Mouse (Mus musculus) testis, adult 2 months (tissue): Measurements from ENCODE around the gene Hipk4.

ENCODE experiments used
- CTCF ChIP-seq: fragments of 200-500 bp; IDR thresholded peaks from 2 replicates; pipeline ENCODE4 v1.5.1; 2012; ENCODE audit warnings: low read depth, mild to moderate bottlenecking, inconsistent platforms, low read length, moderate library complexity; ENCODE audit not compliant: control insufficient read depth, insufficient read depth, insufficient replicate concordance
- POLR2A ChIP-seq: fragments of 200-500 bp; IDR thresholded peaks from 2 replicates; pipeline ENCODE4 v1.6.1; 2012; ENCODE audit warnings: low read depth, mild to moderate bottlenecking, inconsistent platforms, low read length, moderate library complexity; ENCODE audit not compliant: control insufficient read depth

DNA sequence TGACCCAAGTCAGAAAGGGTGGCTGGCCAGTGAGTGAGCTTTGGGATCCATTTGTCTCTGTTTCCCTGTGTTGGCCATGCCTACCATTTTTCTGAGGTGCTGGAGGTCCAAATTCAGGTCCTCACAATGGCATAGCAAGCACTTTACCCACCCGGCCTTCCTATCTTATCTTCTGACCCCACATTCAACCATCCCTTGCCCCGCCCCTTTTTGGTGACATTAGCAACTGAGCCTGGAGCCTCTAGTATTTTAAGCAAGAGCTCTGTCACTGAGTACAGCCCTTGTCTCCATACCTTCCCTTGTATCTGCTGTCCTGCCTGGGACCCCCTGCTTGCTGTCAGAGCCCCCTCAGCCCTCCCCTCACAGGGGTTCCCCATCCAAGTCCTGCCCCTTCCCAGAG, 12.3 kb downstream of the Hipk4 start:
- TF ChIP-seq CTCF (no peak), POLR2A (no peak)
